Mouse (Mus musculus): ENCODE results near the gene Olfr193. TPM values are rescaled to one million over a fixed set of nuclear protein-coding genes. Genes with fewer than 3 reads are reported as not detected.
"Not testable (repeated sequence)": the region's sequence is repeated elsewhere in the genome, so short reads cannot be mapped to it uniquely, and the experiment has no call there.

Gene Olfr193
- not detected for total RNA-seq (2021)
- long read RNA-seq, experiment 1: 0 reads
- long read RNA-seq, experiment 2: 0 reads

DNA sequence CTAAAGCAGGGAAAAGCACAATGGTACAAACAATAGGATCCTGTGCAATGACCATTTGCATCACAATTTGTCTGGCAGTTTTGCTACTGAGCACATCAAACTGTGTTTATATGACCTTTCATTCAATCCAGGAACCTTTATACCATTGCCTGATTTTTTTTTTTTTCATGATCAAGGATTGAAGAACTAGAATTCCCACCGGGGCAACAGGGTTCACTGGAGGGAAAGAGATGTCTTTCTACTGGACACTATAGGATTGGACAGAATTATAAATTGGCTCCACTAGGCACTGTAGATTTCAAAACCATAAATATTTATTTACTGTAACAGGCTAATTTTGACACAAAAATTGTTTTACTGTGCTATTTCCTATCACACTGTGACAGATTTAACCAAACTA is at the start of gene Olfr193:
Olfr193 (minus strand) TSS at position 101 of the 400 bp plus-strand sequence.
- no peak for DNase-seq (ENCODE audit: low spot score in 2 of 2)

DNA sequence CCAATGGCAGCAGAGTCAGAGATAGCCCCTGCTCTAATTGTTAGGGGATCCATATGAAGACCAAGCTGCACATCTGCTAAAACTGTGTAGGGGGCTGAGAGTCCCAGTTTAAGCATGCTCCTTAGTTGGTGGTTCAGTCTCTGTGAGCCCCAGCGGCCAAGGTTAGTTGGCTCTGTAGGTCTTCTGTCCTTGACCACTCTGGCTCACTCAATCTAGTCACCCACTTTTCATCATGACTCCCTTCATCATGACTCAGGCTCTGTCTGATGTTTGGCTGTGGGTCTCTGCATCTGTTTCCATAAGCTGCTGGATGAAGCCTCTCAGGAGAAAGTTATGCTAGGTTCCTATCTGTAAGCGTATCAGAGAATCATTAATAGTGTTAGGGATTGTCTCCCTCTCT is 40.3 kb upstream of the Olfr193 start:
- DNase-seq (ENCODE audit: low spot score in 2 of 2): no peak

DNA sequence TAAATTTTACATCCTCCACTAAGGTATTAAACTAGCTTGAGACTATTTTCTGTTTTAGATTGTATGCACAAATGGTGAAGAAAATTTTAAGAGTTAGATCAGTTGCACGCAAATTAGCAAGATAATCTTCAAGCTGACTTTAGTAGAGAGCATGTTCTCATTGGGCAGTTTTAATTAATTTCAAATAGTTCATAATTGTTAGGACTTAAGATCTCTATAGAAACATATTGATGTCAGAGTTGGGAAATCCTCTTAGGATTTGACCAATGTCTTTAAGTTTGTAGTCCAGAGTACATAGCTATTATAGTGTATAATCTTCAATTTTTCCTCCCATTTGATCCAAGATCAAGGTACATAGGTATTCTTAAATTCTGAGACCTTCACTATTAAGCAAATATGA is 35.1 kb upstream of the Olfr193 start, which contains the start of gene Olfr195:
Olfr195 (plus strand) TSS at position 301 of the 400 bp plus-strand sequence.
- DNase-seq (ENCODE audit: low spot score in 2 of 2): no peak

DNA sequence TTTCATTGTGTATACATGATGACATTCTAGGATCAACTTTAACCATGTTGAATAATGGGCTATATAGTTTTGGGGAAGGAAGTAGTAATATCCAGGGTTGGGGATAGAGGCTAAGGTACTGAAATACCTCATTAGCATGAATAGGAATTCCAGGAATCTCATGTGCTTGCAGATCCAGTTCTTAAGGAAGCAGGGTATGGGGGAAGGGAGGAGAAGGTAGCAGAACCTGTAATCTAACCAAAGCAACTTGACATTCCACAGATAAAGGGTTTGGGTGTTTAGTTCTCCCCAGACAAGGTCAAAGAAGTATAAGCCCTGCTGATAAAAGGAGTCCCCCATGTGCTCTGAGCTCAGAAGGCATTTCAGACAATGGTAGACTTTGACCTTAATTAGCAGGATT is 29.4 kb upstream of the Olfr193 start:
- no peak for DNase-seq (ENCODE audit: low spot score in 2 of 2)

DNA sequence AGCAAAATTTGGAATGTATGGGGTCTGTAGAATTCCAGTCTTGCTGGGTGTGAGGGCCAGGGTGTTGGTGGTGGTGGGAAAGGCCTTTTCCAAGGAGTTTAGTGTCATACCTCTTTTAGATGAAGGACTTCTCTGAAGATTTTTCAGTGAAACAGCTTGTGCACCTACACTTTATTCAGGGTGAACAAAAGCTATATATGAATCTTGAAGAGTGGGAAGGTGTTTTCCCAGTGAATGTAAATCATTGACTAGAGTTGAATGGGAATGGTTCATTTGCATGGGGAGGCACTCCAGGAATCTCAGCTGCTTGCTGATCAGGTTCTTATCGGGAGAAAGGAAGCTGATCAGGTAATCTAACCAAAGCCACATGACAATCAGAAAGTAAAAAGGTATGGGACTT is 19.1 kb upstream of the Olfr193 start:
- DNase-seq (ENCODE audit: low spot score in 2 of 2): no peak

DNA sequence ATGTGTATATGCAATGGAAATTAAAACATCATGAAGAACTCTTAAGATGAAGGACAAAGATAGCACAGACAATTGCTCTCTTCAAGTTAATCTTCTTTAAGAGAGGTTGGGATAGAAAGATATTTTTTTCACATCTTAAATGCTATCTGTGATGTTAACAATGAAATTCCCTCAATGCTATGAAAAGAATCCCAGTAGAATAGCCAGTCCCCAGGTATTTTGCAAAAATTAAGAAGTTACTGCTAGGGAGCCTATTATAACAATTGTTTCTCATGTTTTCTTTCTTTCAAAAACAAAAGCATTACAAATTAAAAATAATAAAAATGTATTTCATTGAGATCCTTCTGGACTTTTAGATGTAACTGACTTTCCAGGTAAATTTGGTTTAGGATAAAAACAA is 9.3 kb upstream of the Olfr193 start, which contains the start of gene Olfr194:
Olfr194 (minus strand) TSS at position 101 of the 400 bp plus-strand sequence.
- DNase-seq (ENCODE audit: low spot score in 2 of 2): no peak

DNA sequence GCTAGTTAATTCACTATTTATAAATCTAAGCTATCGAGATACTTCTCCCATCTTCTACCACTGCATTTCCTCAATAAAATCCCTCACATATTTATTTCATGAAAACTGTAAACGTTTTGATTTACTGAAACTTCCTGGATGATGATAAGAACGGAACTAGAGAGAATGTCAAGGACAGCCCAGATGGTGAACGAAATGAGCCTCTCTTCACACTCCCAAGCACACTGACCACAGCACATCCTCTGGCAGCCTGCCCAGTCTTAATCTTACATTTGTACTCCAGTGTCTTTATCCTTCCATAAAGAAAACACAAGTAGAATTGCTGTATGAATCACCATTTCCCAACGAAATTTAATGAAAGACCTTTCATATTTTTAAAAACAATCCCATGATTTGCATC is 3.2 kb downstream of the Olfr193 start:
- not testable (repeated sequence) for DNase-seq (ENCODE audit: low spot score in 2 of 2)

DNA sequence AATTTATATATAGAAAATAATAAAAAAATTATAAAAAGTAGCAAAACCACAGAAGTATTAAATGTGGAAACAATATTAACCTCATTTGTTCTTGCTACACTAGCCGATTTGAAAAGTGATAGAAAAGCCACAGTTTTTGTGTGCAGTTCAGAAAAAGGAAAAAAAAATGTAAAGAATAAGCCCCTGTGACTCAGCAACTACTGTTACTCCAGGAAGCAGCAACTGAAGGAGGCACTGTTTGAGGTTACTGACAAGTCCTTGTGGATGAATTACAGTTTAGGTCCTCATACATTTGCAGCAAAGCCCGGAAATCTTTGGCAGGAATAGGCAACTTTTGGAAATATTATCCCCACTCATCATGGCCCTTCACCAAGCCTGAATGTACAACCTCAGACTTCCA is 6.4 kb downstream of the Olfr193 start:
- DNase-seq (ENCODE audit: low spot score in 2 of 2): no peak

DNA sequence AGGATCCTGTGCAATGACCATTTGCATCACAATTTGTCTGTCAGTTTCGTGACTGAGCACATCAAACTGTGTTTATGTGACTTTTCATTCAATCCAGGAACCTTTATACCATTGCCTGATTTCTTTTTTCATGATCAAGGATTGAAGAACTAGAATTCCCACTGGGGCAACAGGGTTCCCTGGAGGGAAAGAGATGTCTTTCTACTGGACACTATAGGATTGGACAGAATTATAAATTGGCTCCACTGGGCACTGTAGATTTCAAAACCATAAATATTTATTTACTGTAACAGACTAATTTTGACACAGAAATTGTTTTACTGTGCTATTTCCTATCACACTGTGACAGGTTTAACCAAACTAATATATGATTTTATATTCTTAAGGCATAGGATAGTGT is 22.0 kb downstream of the Olfr193 start, which contains the start of gene Olfr191:
Olfr191 (minus strand) TSS at position 101 of the 400 bp plus-strand sequence.
- DNase-seq (ENCODE audit: low spot score in 2 of 2): not testable (repeated sequence)

DNA sequence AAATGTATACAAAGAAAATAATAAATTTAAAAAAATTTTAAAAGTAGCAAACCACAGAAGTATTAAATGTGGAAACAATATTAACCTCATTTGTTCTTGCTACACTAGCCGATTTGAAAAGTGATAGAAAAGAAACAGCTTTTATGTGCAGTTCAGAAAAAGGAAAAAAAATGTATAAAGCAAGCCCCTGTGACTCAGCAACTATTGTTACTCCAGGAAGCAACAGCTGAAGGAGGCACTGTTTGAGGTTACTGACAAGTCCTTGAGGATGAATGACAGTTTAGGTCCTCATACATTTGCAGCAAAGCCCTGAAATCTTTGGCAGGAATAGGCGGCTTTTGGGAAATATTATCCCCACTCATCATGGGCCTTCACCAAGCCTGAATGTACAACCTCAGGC is 30.6 kb downstream of the Olfr193 start:
- DNase-seq (ENCODE audit: low spot score in 2 of 2): not testable (repeated sequence)

DNA sequence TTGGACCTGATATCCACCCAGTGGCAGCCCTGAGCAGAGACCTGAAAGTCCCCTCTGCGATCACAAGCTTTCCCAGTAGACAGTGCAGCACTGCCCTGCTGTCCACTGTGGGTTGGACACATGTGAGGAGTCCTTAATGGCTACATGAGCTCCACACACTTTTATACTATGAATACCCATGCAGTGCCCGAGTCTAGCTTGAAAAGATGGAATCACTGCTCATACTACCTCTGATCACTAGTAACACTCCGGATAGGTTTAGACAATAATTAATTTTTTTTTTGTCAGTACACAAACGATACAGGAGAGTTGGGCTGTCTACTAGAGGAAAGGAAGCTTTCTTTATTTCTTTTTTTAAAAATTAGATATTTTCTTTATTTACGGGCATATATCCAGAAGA is 33.8 kb downstream of the Olfr193 start, which contains the start of gene Olfr190:
Olfr190 (minus strand) TSS at position 101 of the 400 bp plus-strand sequence.
- DNase-seq (ENCODE audit: low spot score in 2 of 2): no peak

DNA sequence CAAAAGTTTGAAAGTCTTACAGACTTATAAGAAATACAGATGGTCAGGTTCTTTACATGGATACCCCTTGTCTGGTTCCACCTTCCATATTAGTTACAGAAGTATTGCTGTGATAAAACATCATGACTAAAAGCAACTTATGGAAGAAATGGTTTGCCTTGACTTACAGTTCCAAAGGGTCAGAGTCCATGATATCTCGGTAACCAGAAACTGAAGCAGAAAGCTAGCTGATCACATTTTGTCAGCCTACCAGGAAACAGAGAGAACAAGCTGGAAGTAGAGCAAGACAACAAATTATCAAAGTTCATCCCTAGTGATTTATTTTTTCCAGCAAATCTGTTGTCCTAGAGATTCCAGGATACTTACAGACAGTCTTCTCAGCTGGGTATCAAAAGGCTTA is 38.2 kb downstream of the Olfr193 start:
- DNase-seq (ENCODE audit: low spot score in 2 of 2): no peak

DNA sequence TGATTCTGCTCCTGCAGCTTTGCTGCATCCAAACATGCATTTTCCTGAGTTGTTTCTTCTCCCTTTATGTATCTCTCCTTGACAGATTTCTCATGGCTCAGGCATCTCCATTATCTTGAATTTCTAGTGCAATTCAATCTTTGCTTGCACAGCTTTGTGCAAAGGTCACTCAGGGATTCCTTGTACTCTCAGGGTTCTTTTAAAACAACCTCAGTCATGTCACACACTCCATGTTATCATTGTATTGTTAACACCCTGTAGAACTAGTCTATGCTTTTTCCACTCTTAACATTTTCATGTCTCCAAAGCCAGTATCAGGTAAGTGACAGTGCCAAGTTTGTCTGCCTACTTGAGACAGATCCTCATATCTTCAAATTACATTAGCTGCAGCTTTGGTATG is 39.9 kb downstream of the Olfr193 start:
- no peak for DNase-seq (ENCODE audit: low spot score in 2 of 2)

DNA sequence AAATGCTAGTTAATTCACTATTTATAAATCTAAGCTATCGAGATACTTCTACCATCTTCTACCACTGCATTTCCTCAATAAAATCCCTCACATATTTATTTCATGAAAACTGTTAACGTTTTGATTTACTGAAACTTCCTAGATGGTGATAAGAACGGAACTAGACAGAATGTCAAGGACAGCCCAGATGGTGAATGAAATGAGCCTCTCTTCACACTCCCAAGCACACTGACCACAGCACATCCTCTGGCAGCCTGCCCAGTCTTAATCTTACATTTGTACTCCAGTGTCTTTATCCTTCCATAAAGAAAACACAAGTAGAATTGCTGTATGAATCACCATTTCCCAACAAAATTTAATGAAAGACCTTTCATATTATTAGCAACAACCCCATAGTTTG is 49.3 kb downstream of the Olfr193 start:
- DNase-seq (ENCODE audit: low spot score in 2 of 2): not testable (repeated sequence)

Other genes starting within 250 kb of the Olfr193 start
- gene Olfr177, start 237.1 kb downstream of the Olfr193 start, total RNA-seq (2021): not detected
- gene Olfr178, start 219.8 kb downstream of the Olfr193 start, total RNA-seq (2021): not detected
- gene Olfr181, start 183.1 kb downstream of the Olfr193 start, total RNA-seq (2021): not detected
- gene Olfr180, start 182.5 kb downstream of the Olfr193 start, total RNA-seq (2021): not detected
- not detected for gene Olfr183, start 116.5 kb downstream of the Olfr193 start, total RNA-seq (2021)
- not detected for gene Olfr186, start 81.6 kb downstream of the Olfr193 start, total RNA-seq (2021)
- not detected for gene Olfr187, start 72.1 kb downstream of the Olfr193 start, total RNA-seq (2021)
- gene Olfr190, start 33.9 kb downstream of the Olfr193 start, total RNA-seq (2021): not detected
- not detected for gene Olfr191, start 22.1 kb downstream of the Olfr193 start, total RNA-seq (2021)
- gene Olfr194, start 9.2 kb upstream of the Olfr193 start, total RNA-seq (2021): not detected
- gene Olfr195, start 35.2 kb upstream of the Olfr193 start, total RNA-seq (2021): not detected
- not detected for gene Olfr196, start 58.6 kb upstream of the Olfr193 start, total RNA-seq (2021)
- not detected for gene Olfr198, start 91.7 kb upstream of the Olfr193 start, total RNA-seq (2021)
- gene Olfr199, start 107.9 kb upstream of the Olfr193 start, total RNA-seq (2021): not detected
- not detected for gene Olfr201, start 160.8 kb upstream of the Olfr193 start, total RNA-seq (2021)
- not detected for gene Olfr202, start 174.9 kb upstream of the Olfr193 start, total RNA-seq (2021)
- gene Olfr203, start 187.0 kb upstream of the Olfr193 start, total RNA-seq (2021): not detected
- gene Olfr204, start 206.4 kb upstream of the Olfr193 start, total RNA-seq (2021): not detected
- not detected for gene Olfr205, start 219.3 kb upstream of the Olfr193 start, total RNA-seq (2021)
- gene Olfr206, start 237.4 kb upstream of the Olfr193 start, total RNA-seq (2021): not detected